Mouse (Mus musculus): ENCODE measurements at regions not wholly inside any gene's neighbourhood (a gene's known extent, or its start where the extent isn't known, plus 50 kb on each side); places are given as distances from the start of the nearest gene placed in this dataset.

GRCm38 (mm10) chr9:13978842-13979241 is 151.3 kb downstream of the Fam76b start:
- DNase-seq (ENCODE audit: low spot score in 2 of 2) = no peak

GRCm38 (mm10) chr9:13987486-13987885 is 160.0 kb downstream of the Fam76b start:
- no peak for DNase-seq (ENCODE audit: low spot score in 2 of 2)

GRCm38 (mm10) chr9:13988901-13989300 is 161.4 kb downstream of the Fam76b start:
- no peak for DNase-seq (ENCODE audit: low spot score in 2 of 2)

GRCm38 (mm10) chr9:13990960-13991359 is 163.4 kb downstream of the Fam76b start:
- DNase-seq (ENCODE audit: low spot score in 2 of 2) = no peak

GRCm38 (mm10) chr9:13992728-13993127 is 165.2 kb downstream of the Fam76b start:
- DNase-seq (ENCODE audit: low spot score in 2 of 2) = no peak

GRCm38 (mm10) chr9:13999358-13999757 is 171.8 kb downstream of the Fam76b start:
- DNase-seq (ENCODE audit: low spot score in 2 of 2) = no peak

GRCm38 (mm10) chr9:14001517-14001916 is 174.0 kb downstream of the Fam76b start:
- DNase-seq (ENCODE audit: low spot score in 2 of 2) = no peak

GRCm38 (mm10) chr9:14002236-14002635 is 174.7 kb downstream of the Fam76b start:
- no peak for DNase-seq (ENCODE audit: low spot score in 2 of 2)

GRCm38 (mm10) chr9:14003163-14003562 is 175.6 kb downstream of the Fam76b start:
- no peak for DNase-seq (ENCODE audit: low spot score in 2 of 2)

GRCm38 (mm10) chr9:14006233-14006984 is 178.9 kb downstream of the Fam76b start:
- no peak for DNase-seq (ENCODE audit: low spot score in 2 of 2)

- no peak for DNase-seq (ENCODE audit: low spot score in 2 of 2)
Observed at GRCm38 (mm10) chr9:14009451-14009850, 181.9 kb downstream of the Fam76b start.

GRCm38 (mm10) chr9:14010261-14010949 is 182.9 kb downstream of the Fam76b start:
- no peak for DNase-seq (ENCODE audit: low spot score in 2 of 2)

GRCm38 (mm10) chr9:14024216-14024615 is 196.7 kb downstream of the Fam76b start:
- DNase-seq (ENCODE audit: low spot score in 2 of 2) = no peak

GRCm38 (mm10) chr9:14024701-14025100 is 197.2 kb downstream of the Fam76b start:
- no peak for DNase-seq (ENCODE audit: low spot score in 2 of 2)

- no peak for DNase-seq (ENCODE audit: low spot score in 2 of 2)
Observed at GRCm38 (mm10) chr9:14028056-14028455, 200.5 kb downstream of the Fam76b start.

- no peak for DNase-seq (ENCODE audit: low spot score in 2 of 2)
Observed at GRCm38 (mm10) chr9:14031358-14032047, 204.0 kb downstream of the Fam76b start.

GRCm38 (mm10) chr9:14032048-14032362 is 204.5 kb downstream of the Fam76b start:
- no peak for DNase-seq (ENCODE audit: low spot score in 2 of 2)

GRCm38 (mm10) chr9:14035526-14035925 is 208.0 kb downstream of the Fam76b start:
- no peak for DNase-seq (ENCODE audit: low spot score in 2 of 2)

GRCm38 (mm10) chr9:14041900-14042435 is 214.5 kb downstream of the Fam76b start:
- DNase-seq (ENCODE audit: low spot score in 2 of 2) = no peak

- no peak for DNase-seq (ENCODE audit: low spot score in 2 of 2)
Observed at GRCm38 (mm10) chr9:14048224-14048623, 220.7 kb downstream of the Fam76b start.

- no peak for DNase-seq (ENCODE audit: low spot score in 2 of 2)
Observed at GRCm38 (mm10) chr9:14053704-14054103, 221.2 kb upstream of the Sesn3 start.

GRCm38 (mm10) chr9:14056410-14057172 is 218.3 kb upstream of the Sesn3 start:
- no peak for DNase-seq (ENCODE audit: low spot score in 2 of 2)

Data from spleen, postnatal 14 days (tissue).